Mouse (Mus musculus) gastrocnemius, adult 8-10 months (tissue): ENCODE measurements around the gene Chd9. TPM values are rescaled to one million over a fixed set of nuclear protein-coding genes. Genes with fewer than 3 reads are reported as not detected.

ENCODE experiments used
- DNase-seq, 2 experiments: peaks; one replicate each; pipeline ENCODE4 v3.0.0; 2022; ENCODE audit warnings: low spot score in 2 of 2
- microRNA-seq: library from miRNA; unstranded; fragments of <30 nt; microRNA quantifications from one replicate; pipeline ENCODE4 v1.2.0, GENCODE M21; 2022
- total RNA-seq, 4 experiments: library from RNA; stranded (reverse); gene quantifications; 2 replicates each; pipeline ENCODE4 v1.2.4; 2022

Chd9 gene
- total RNA-seq, 4 experiments from 2014 or later: 23.6 to 35.7 (median 27.6) TPM

DNA sequence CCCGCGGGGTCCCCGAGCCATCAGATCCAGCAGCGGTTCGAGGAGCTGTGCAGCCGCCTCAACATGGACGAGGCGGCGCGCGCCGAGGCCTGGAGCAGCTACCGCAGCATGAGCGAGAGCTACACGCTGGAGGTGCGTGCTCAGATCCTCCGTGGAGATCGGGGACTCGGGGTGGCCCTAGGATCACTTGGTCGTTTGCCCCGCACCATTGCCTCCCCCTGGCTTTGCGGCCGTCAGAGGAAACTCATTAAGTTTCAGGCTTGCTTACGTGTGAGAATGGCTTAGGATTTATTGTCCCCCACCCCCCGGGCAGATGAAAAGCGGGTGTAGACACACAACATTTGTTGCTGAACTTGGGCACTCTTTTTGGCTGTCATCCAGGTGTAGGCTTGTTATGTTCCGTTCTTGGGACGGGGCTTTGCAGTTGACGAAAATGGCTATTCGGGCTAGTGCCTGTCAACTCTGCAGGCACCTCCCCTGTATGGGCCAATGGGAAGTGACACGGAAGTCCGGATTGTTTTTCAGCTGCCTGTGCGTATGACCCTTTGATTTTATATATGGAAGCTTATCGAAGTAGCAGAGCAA is 242.2 kb downstream of the Chd9 start:
- DNase-seq: peak; percentile 64 to 76

DNA sequence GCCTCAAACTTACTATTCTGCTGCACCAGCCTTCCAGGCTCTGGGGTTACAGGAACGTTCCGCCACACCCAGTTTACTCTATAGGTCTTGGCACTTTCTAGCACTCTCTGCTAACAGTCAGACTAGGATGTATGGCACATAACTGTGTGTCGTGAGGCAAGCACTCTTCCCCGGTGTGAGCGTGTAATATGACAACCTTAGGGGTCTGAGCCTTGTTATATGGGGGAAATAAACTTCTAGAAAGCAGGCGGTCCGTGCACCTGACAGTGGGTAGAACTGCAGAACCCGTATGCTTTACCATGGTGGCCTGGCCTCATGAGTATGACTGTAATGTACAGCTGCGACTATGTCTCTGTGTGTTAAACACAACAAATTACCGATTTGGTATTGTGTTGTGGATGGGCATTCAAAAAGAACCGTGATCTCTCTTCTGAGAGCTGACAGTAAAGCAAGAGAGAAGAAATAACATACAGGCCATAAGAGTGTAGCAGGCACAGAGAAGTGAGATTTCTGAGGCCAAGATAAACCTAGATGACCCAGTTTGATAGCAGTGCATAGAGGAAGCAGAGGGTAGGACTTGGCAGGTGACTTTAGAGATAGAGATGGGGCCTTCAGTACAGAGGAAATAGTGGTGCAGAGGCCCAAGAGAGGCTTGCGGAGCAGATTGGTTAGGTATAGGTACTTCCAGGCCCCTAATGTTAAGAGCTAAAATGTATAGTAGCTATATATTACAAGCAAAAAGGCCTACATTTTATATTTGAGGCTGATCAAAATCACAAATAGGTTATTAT is 249.1 kb downstream of the Chd9 start:
- DNase-seq: no peak

DNA sequence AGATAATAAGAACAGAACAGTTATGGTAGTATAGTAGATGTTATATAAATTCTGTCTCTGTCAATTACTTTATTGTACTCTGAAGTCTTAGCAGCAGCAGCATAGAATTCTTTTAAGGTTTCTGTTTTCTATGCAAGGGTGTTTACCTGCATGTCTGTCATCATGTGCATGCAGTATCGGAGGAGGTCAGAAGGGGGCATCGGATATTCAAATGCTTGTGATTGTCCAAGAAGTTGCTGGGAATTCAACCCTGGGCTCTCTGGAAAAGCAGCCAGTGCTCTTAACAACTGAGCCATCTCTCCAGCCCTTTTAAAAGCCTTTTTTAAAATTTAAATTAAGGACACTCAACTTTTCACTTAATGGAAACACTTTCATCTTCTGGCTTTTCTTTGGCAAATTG is 251.5 kb downstream of the Chd9 start:
- DNase-seq: no peak

DNA sequence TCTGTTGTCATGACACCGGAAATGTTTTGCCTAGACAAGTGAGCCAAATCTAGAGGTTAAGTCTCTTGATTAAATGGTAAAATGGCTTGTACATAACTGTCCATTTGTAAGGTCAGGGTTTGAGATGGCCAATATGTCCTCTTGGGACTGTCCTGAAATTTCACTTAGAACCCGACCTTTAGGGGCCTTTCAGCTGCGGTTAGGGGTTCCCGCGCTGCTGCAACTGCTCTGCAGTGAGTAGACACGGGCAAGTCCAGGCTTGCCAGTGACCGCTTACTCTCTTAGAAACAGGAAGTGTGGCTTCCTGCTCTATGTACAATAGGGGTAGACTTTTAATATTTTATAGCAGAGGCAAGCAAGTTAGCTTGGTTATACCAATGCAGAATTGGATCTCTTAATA is 253.8 kb downstream of the Chd9 start:
- DNase-seq: no peak

DNA sequence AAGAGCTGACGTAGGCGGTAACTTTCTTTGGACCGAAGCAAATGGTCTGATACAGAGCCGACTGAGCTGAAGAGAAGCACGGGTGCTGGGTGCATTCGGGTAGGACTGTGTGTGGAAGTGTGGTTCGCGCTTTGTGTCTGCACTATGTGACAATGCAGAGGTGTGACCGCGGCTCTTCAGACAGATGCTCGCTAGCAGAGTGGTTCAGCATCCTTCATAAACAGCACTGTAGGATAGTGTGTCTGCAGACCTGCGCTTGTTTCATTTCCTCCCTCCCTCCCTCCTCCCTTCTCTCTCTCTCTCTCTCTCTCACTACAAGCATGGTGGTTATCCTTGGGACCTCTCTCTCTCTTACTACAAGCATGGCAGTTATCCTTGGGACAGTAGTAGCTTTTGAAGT is 254.3 kb downstream of the Chd9 start:
- DNase-seq: no peak

DNA sequence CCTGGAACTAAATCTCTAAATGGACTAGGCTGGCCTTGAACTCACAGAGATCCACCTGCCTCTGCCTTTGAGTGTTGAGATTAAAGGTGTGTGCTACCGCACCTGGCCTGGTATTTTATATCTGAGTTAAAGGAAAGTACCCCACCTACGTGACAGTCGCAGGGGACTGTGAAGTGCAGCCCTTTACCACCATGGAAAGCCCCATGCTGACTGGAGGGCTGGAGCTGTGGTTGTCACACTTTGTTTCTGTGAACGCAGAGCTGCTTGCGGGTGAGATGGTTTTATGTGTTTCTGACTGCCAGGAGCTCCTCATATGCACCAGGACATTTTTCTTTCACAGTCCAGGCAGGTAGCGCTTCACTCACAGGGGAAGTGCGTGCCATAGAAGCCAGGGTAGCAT is 260.3 kb downstream of the Chd9 start:
- no peak for DNase-seq

DNA sequence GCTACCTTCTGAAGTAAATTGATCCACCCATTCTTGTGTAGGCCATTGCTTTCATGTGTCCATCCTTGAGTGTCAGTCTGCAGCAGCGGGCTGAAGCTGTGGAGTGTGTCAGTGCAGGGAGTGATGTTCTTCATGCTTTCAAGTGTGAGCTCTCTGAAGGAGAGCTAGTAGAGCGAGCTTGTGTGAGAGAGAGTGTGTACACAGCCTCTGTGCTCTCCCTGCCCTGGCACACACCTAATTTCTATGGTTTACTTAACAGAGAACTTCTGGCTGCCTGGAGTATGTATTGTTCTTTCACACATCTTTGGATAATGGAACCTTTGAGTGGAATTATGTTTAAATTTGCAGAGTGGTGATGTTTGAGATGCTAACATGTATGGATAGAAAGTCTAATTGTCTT is 261.4 kb downstream of the Chd9 start:
- DNase-seq: no peak

DNA sequence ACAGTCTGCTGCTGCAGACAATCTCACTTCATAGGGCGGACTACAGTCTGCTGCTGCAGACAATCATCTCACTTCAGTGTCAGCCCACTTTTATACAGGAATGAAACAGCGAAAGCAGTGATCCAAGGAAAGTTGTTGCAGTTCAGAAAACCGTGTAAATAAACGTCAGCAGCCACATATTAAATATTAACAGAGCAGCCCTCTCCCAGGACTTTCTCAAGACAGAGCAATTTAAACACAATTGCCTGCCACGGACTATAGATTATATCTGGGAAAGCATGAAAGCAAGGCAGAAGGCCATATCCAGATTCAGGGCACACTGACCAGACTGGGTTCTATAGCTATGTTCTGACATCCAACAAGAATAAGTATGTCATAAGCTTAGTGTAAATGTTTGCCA is 266.0 kb downstream of the Chd9 start:
- no peak for DNase-seq

DNA sequence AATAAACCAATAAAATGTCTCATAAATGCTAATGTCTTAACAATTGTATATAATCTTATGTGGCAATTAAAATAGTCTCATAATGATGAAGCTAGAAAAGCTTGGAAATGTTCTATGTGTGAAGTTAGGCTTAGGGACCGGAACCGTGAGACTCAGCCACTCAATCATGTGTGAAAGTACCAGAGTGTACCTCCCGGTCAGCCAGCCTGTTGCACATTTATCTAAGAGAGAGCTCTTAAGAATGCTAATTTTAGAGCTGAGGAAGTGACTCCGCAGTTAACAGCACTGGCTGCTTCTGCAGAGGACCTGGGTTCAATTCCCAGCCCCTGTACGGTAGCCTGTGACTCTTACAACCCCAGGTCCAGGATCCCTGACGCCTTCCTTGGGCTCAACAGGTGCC is 270.0 kb downstream of the Chd9 start:
- DNase-seq: no peak

Small RNAs within 50 kb of the gene (microRNA-seq; reads per million reads assigned to microRNA genes)
- gene Gm44382: not detected

Other genes starting within 250 kb of the Chd9 start
- gene Gm19935, start 11.0 kb upstream of the Chd9 start, total RNA-seq: not detected
- 10 to 100 TPM; 36.9 to 51.2 (median 41.7) TPM for gene Rbl2, start 241.7 kb downstream of the Chd9 start, total RNA-seq